Comparison of ENCODE assay signal across 17 mouse cellular contexts in the genomic region with DNA sequence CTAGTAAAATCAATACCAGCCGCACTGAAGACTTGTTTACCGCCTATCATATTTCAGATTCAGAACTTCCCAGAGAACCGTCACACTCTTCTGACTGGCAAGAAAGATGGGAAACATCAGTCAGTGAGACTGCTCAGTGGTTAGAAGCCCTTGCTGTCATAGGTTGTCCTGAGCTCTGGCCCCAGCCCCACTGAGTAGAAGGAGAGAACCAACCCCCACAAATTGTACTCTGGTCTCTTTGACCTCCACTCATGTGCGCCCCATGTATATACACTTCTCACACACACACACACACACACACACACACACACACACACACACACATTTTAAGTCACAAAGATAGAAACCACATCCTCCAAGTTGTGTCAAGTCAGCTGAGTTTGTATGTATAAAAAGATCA.
"Had no signal": no experiment of that assay in that cellular context is flagged by ENCODE, and none has a peak within 500 bp of the region (broad histone marks: within the 10 kb centered on the region; RNA-seq: fewer than 3 reads in every experiment).

No protein-coding gene starts in this region.

- H3K9ac ChIP-seq: lung, embryonic 15.5 days; midbrain, embryonic 13.5 days; midbrain, embryonic 15.5 days; neural tube, embryonic 12.5 days; stomach, embryonic 15.5 days had no signal

- H3K4me1 ChIP-seq: lung, embryonic 15.5 days; megakaryocyte, embryonic 14.5 days had no signal

- H3K4me2 ChIP-seq: lung, embryonic 15.5 days; midbrain, embryonic 11.5 days had no signal

- H3K4me3 ChIP-seq: lung, embryonic 15.5 days; megakaryocyte, embryonic 14.5 days; midbrain, embryonic 13.5 days; neural tube, embryonic 12.5 days; stomach, embryonic 15.5 days had no signal

- H3K27me3 ChIP-seq: lung, embryonic 15.5 days; megakaryocyte, embryonic 14.5 days; midbrain, embryonic 13.5 days; midbrain, embryonic 15.5 days; neural tube, embryonic 12.5 days; stomach, embryonic 15.5 days had no signal

- H3K9me3 ChIP-seq: lung, embryonic 15.5 days; megakaryocyte, embryonic 14.5 days; midbrain, embryonic 13.5 days; midbrain, embryonic 15.5 days; neural tube, embryonic 12.5 days; stomach, embryonic 15.5 days had no signal

- ATAC-seq: lung, postnatal 0 days; midbrain, embryonic 15.5 days had no signal

- DNase-seq: lung, adult 2 months; lung, postnatal 14 days; lung, postnatal 36 days; right cerebral cortex, postnatal 14 days; thymus, adult 2 months; thymus, postnatal 25 days; thymus, postnatal 4 days had no signal

- H3K27ac ChIP-seq: lung, embryonic 15.5 days; macrophage; midbrain, embryonic 13.5 days; neural tube, embryonic 12.5 days; stomach, embryonic 15.5 days; stomach, postnatal 0 days had no signal

- H3K36me3 ChIP-seq: lung, embryonic 15.5 days; midbrain, embryonic 13.5 days; midbrain, embryonic 15.5 days; neural tube, embryonic 12.5 days; stomach, embryonic 15.5 days had no signal
